Mouse (Mus musculus) kidney, embryonic 16.5 days (tissue): ENCODE data around the gene Slc35b1. TPM values are rescaled to one million over a fixed set of nuclear protein-coding genes. Genes with fewer than 3 reads are reported as not detected.
A peak's percentile ranks its signal among the peaks of the same experiment; 100 is the strongest.

Experiments used
- ATAC-seq: fragments of 200-750 bp; cut with Nextera tagmentation; 2 replicates; pipeline ENCODE4 v1.8.0; 2017; ENCODE audit warnings: moderate TSS enrichment; ENCODE audit not compliant: low FRiP score, low TSS enrichment
- H3K27ac ChIP-seq: fragments of 300-500 bp; sonication (generic); 2 replicates; pipeline ENCODE4 v1.5.1; 2014; ENCODE audit warnings: low read length
- H3K27me3 ChIP-seq: fragments of 300-500 bp; sonication (generic); 2 replicates; pipeline ENCODE4 v1.6.1; 2014; ENCODE audit warnings: low read length, control low read depth, mixed read lengths; ENCODE audit not compliant: insufficient read depth
- H3K36me3 ChIP-seq: fragments of 300-500 bp; sonication (generic); 2 replicates; pipeline ENCODE4 v1.6.1; 2014; ENCODE audit warnings: low read length, control low read depth, mixed read lengths; ENCODE audit not compliant: insufficient read depth
- H3K4me1 ChIP-seq: fragments of 300-500 bp; sonication (generic); 2 replicates; pipeline ENCODE4 v1.6.1; 2014; ENCODE audit warnings: low read length, control low read depth, mixed read lengths; ENCODE audit not compliant: insufficient read depth
- H3K4me2 ChIP-seq: fragments of 300-500 bp; sonication (generic); replicated peaks from 2 replicates; pipeline ENCODE4 v1.6.1; 2014; ENCODE audit warnings: low read depth, low read length
- H3K4me3 ChIP-seq: fragments of 300-500 bp; sonication (generic); 2 replicates; pipeline ENCODE4 v1.5.1; 2014; ENCODE audit warnings: mild to moderate bottlenecking, low read length
- H3K9ac ChIP-seq: fragments of 300-500 bp; sonication (generic); replicated peaks from 2 replicates; pipeline ENCODE4 v1.6.1; 2014; ENCODE audit warnings: low read length
- H3K9me3 ChIP-seq: fragments of 300-500 bp; sonication (generic); 2 replicates; pipeline ENCODE4 v1.6.1; 2016; ENCODE audit warnings: low read length, control low read depth
- WGBS: fragments of 180-500 bp; shearing (Covaris S2); extraction: QIAGEN DNeasy Blood & Tissue Kit; methylation state at CpG from one replicate; pipeline ENCODE4 v1.1.7; 2014; 5-methylcytosine and 5-hydroxymethylcytosine counted together
- polyA plus RNA-seq: library from polyadenylated mRNA; unstranded; fragments of >200 nt; fragmentation: Nextera tagmentation; extraction: Ambion mirVana; gene quantifications from 2 replicates; pipeline ENCODE4 v1.2.1, GENCODE M21; 2015

Gene Slc35b1
- polyA plus RNA-seq, 1 experiment from 2014 or later: 99.2 TPM

DNA sequence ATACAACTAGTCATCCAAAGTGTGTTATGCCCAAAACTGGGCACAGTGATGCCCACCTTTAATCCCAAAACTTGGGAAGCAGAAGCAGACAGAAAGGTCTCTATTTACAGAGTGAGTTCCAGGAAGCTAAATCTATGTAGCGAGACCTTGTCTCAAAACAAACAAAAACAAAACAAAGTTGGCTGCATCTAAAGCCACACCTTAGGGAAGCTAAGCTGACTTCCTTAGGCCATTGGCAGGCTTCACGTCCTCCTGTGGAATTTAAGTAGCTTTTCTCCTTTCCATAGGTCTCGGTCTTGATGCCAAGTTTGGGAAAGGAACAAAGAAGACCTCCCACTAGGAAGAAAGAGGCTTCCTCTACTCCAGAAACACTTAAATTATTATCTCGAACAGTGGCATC, 6.7 kb downstream of the Slc35b1 start:
- no peaks in the 10 kb centered on the region for H3K9me3 ChIP-seq
- no peak overlapping the region for H3K27ac ChIP-seq
- 82% methylated on average over 4 of the region's 4 CpGs for WGBS
- H3K27me3 ChIP-seq: no peaks in the 10 kb centered on the region
- H3K9ac ChIP-seq: no peak overlapping the region
- H3K36me3 ChIP-seq: peaks cover 38% of the 10 kb centered on the region
- H3K4me3 ChIP-seq: no peak overlapping the region
- no peak for ATAC-seq
- H3K4me1 ChIP-seq: no peaks in the 10 kb centered on the region
- no peak overlapping the region for H3K4me2 ChIP-seq

DNA sequence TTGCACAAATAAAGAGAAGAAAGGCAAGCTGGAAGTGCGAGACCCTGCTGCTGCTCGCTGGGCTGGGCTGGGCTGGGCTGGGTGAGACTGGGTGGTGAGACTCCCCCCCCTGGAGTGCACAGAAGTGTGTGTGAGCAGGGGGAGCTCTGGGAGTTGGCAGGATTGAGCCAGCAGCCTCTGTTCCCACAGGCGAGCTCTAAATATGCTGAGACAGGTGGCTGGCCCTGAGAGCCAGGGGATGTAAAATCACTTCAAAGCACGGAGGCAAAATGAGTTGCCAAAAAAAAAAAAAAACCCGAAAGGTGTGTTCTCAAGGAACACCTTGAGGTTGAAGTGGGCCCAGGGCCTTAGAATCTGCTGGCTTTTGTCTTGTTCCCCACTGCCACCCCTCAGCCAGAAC, 7.3 kb downstream of the Slc35b1 start:
- Histone ChIP-seq H3K9me3 (no peaks in the 10 kb centered on the region), H3K9ac (no peak overlapping the region), H3K27me3 (no peaks in the 10 kb centered on the region), H3K4me3 (no peak overlapping the region), H3K27ac (no peak overlapping the region), H3K36me3 (peaks cover 38% of the 10 kb centered on the region), H3K4me1 (no peaks in the 10 kb centered on the region), H3K4me2 (no peak overlapping the region)
- no peak for ATAC-seq
- WGBS: 77% methylated on average over 5 of the region's 5 CpGs

DNA sequence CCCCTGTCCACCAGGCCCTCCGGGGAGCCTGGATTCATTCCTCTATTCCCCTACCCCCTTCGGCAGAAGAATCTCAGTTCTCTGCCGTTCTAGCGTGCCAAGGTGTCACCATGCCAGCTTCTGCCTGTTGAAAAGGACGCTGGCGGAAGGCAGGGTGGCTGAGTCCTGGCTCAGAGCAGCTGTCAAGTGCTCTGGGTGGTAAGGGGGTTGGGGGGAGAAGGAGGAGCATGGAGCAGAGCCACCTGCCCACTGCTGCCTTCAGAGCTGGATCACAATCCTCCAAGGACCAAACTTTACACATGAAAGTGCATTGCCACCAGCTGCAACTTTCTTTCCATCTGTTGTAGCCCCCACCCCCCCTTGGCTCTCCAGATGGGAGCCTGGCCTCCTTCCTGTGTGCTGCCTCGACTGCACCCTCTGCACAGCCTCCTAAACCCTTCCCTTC, 7.8 kb downstream of the Slc35b1 start:
- Histone ChIP-seq H3K9me3 (no peaks in the 10 kb centered on the region), H3K9ac (no peak overlapping the region), H3K36me3 (peaks cover 37% of the 10 kb centered on the region), H3K27ac (no peak overlapping the region), H3K27me3 (no peaks in the 10 kb centered on the region), H3K4me2 (no peak overlapping the region), H3K4me3 (no peak overlapping the region), H3K4me1 (no peaks in the 10 kb centered on the region)
- 69% methylated on average over 7 of the region's 7 CpGs for WGBS
- no peak for ATAC-seq

DNA sequence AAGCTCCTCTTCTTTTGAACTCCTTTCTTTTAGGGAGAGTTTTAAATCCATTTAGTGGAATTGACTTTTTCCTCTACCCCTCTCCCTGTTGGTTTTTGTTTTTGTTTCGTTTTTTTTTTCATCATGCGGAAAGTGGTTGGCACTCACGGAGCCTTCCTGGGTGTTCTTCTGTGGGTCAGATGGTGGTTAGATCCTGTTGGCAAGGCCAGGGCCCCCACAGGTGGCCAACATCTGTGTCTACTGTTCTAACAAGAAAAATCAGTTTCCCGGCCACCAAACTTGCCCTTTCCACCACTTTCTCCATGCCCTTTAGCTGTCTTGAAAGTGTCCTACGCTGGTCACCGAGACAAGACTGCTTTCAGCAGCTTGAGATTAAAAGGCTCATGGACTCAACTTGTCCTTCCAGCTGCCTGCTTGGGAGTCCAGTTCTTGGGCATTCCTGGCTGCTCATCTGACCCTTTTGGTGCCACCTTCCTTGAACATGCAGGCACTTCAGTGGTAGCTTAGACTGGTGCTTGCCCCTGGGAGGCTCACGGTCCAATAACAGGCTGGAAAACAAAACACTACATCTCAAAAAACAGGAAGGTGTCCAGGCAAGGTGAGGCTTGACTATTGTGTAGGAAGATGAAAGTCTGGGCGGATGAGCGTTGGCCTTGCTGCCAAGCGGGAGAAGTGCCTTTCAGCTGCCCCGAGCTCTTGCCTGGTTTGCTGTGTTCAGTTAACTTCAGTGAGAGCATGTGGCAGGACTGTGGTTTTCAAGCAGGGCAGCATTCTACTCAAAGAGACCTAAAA, 8.4 kb downstream of the Slc35b1 start:
- H3K9me3 ChIP-seq: no peaks in the 10 kb centered on the region
- H3K27ac ChIP-seq: no peak overlapping the region
- H3K4me2 ChIP-seq: no peak overlapping the region
- H3K4me1 ChIP-seq: no peaks in the 10 kb centered on the region
- WGBS: 77% methylated on average over 11 of the region's 11 CpGs
- no peaks in the 10 kb centered on the region for H3K27me3 ChIP-seq
- H3K4me3 ChIP-seq: no peak overlapping the region
- H3K9ac ChIP-seq: no peak overlapping the region
- peaks cover 32% of the 10 kb centered on the region for H3K36me3 ChIP-seq
- ATAC-seq: no peak

DNA sequence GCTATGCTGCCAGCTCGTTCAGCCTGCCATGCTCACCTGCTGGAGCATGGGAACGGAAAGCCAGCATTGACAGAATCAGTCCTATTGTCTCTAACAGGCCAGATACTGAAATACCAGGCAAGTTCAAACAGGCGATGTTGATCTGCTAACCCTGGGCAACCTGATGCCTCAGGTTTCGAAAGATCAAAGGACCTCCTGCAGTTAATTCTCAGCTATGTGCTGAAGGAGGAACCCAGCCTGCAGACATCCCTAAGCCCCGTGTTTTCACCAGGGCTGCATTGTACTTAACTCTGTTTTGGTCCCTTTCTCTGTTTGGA, 9.0 kb downstream of the Slc35b1 start:
- Histone ChIP-seq H3K27me3 (no peaks in the 10 kb centered on the region), H3K9ac (no peak overlapping the region), H3K4me1 (no peaks in the 10 kb centered on the region), H3K4me3 (no peak overlapping the region), H3K4me2 (no peak overlapping the region), H3K27ac (no peak overlapping the region), H3K36me3 (peaks cover 26% of the 10 kb centered on the region), H3K9me3 (no peaks in the 10 kb centered on the region)
- 17% methylated on average over 5 of the region's 5 CpGs for WGBS
- ATAC-seq: no peak

DNA sequence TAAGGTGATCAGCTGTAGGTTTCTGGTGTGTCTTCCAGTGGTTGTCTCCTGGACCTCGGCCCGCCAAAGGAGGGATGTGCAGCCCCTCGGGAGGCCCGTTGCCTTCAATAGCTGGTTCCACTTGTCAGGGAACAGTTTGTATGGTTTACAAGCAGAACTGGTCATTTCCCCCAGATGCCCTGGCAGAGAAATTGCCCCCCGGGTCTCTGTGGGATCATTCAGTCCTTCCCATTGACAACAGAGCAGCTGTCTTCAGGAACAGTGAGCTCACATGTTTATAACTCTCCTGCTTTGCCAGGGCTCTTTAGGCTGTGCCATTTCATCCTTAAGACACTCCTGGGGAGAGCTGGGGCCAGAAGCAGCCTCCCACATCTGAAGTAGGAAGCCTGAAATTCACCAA, 9.6 kb downstream of the Slc35b1 start:
- H3K27me3 ChIP-seq: no peaks in the 10 kb centered on the region
- H3K4me1 ChIP-seq: no peaks in the 10 kb centered on the region
- H3K36me3 ChIP-seq: peaks cover 20% of the 10 kb centered on the region
- WGBS: 29% methylated on average over 5 of the region's 5 CpGs
- H3K27ac ChIP-seq: no peak overlapping the region
- H3K9ac ChIP-seq: no peak overlapping the region
- H3K4me2 ChIP-seq: no peak overlapping the region
- H3K9me3 ChIP-seq: no peaks in the 10 kb centered on the region
- no peak overlapping the region for H3K4me3 ChIP-seq
- no peak for ATAC-seq

DNA sequence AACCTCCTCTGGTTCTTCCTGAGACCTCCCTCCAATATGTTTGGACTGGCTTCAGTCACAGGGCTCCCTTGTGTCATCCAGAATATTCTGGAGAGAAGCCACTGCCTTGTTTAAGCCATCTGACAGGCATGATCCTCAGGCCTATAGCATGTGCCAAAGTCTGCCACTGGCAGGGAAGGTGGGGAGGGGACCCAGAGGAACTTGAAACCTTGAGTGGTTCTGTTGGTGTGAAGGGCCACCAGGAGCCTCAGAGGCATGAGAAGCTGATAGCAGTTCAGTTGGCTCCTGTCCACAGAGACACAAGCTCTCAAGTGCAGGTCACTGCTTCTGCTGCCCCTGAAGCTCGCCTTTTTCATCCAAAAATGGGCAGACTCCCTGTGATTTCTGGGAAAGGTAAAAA, 12.1 kb downstream of the Slc35b1 start:
- Histone ChIP-seq H3K4me3 (no peak overlapping the region), H3K9me3 (no peaks in the 10 kb centered on the region), H3K4me2 (no peak overlapping the region), H3K4me1 (no peaks in the 10 kb centered on the region), H3K9ac (no peak overlapping the region), H3K36me3 (no peaks in the 10 kb centered on the region), H3K27me3 (no peaks in the 10 kb centered on the region), H3K27ac (no peak overlapping the region)
- ATAC-seq: no peak
- 44% methylated on average over 1 of the region's 1 CpGs for WGBS

DNA sequence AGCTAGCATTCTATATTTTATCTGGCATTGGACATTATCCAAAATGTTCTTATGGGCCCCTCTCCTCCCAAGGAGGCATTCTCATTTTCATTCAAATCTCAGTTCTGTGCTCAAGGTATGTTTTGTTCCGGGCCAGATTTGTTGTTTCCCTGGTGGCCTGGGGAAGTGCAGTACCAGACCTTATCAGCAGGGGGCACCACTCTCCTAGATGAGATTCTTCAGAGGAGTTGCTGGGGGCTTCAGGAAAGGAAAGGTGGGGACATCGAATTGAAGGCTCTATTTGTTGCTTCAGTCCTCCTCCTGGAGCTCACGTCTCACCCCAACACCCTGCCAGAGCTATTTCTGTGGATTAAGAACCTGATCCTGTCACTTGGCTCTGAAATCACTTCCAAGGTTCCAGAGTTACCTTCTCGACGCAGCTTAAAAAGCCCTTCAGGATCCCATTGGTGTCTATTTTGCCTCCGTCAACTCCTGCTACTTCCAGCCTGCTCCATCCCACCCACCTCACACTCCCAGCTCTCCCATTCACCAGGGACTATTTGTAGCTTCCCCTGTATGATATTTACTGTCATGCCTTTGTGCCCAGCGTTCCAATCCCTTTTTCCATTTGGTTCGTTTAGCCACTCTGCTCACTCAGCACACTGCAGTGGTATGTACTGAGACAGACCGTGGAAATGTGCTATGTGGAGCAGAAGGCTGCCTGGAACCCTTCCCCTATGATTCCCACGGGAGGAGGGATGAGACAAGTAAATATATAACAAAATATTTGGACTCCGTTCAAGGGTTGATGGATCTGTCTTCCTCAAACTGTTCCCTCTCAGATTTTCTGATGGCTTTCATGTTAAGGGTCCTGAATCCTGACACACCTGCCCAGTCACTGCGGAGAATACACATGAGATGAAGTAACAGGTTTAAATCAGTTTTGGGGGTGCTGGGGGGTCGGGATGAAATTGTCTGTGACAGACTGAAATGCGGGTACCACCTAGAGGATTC, 13.6 kb downstream of the Slc35b1 start:
- 52% methylated on average over 14 of the region's 14 CpGs for WGBS
- Histone ChIP-seq H3K4me2 (0 out of 2 replicates have a peak overlapping the region, but pooled peaks have one; percentile 7), H3K4me3 (no peak overlapping the region)

DNA sequence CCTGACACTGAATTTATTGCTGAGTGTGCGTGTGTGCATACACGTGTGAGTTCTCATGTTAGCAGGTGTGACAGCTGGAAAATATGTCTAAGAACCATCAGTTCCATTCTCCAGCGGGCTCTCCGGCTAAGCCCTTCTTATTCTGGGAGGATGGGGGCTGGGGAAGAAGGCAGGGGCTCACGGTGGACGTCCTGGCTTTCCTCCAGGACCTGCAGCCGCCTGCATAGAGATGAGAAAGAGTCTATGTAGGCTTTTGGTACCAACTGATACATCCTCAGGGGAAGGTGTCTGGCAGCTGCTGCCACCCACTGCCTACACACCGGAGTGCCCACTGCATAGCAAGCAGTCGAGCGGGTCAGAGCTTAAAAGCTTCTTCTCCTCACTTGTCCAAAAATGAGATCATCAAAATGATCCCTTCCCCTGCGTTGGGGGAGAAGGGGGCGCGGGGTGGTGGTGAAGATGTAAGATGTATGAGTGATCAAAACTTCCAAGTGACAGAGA, 15.1 kb downstream of the Slc35b1 start:
- WGBS: 70% methylated on average over 13 of the region's 13 CpGs
- Histone ChIP-seq H3K4me3 (no peak overlapping the region), H3K27ac (no peak overlapping the region), H3K36me3 (no peaks in the 10 kb centered on the region), H3K9me3 (no peaks in the 10 kb centered on the region), H3K9ac (no peak overlapping the region), H3K4me2 (no peak overlapping the region), H3K4me1 (peaks cover 11% of the 10 kb centered on the region; the same call in 1 of the 2 replicates), H3K27me3 (no peaks in the 10 kb centered on the region)
- no peak for ATAC-seq

More for the DNA sequence above, 13.6 kb downstream of the Slc35b1 start:
- Histone ChIP-seq H3K27me3 (no peaks in the 10 kb centered on the region), H3K4me1 (peaks cover 10% of the 10 kb centered on the region; the same call in 1 of the 2 replicates), H3K36me3 (no peaks in the 10 kb centered on the region), H3K9ac (no peak overlapping the region), H3K9me3 (no peaks in the 10 kb centered on the region), H3K27ac (no peak overlapping the region)
- ATAC-seq: no peak
